Mouse (Mus musculus) MEL (cell line): ENCODE data around the gene Eif4e2.

Experiments
- CTCF ChIP-seq, 3 experiments: IDR thresholded peaks in 2 of 3; conservative IDR thresholded peaks in 1 of 3; 2 replicates each; pipeline ENCODE4 v1.5.1; 2011 to 2012; ENCODE audit warnings: low read length in 3 of 3, low read depth in 2 of 3, mild to moderate bottlenecking in 2 of 3, improper control_type of control experiment in 1 of 3, inconsistent platforms in 1 of 3, mixed read lengths in 1 of 3, moderate library complexity in 1 of 3; ENCODE audit not compliant: control insufficient read depth in 1 of 3, insufficient read depth in 1 of 3, poor library complexity in 1 of 3, severe bottlenecking in 1 of 3
- EP300 ChIP-seq, 2 experiments: IDR thresholded peaks; 2 replicates each; pipeline ENCODE4 v1.6.1; 2011; ENCODE audit warnings: improper control_type of control experiment in 2 of 2, low read length in 2 of 2, low read depth in 1 of 2, mild to moderate bottlenecking in 1 of 2
- GATA1 ChIP-seq: IDR thresholded peaks from 2 replicates; pipeline ENCODE4 v1.6.1; 2011; ENCODE audit warnings: low read depth, low read length, improper control_type of control experiment
- HCFC1 ChIP-seq: IDR thresholded peaks from 2 replicates; pipeline ENCODE4 v1.6.1; 2012; ENCODE audit warnings: low read depth, mild to moderate bottlenecking, inconsistent platforms, low read length, improper control_type of control experiment, moderate library complexity
- NRF1 ChIP-seq: IDR thresholded peaks from 2 replicates; pipeline ENCODE4 v1.6.1; 2014; ENCODE audit warnings: low read depth, mild to moderate bottlenecking, inconsistent platforms, low read length, improper control_type of control experiment, moderate library complexity; ENCODE audit not compliant: poor library complexity, insufficient read depth, severe bottlenecking
- POLR2A ChIP-seq, 2 experiments: IDR thresholded peaks; 2 replicates each; pipeline ENCODE4 v1.6.1; 2011 to 2012; ENCODE audit warnings: low read length in 2 of 2, mild to moderate bottlenecking in 2 of 2, control low read depth in 1 of 2, improper control_type of control experiment in 1 of 2, low read depth in 1 of 2, moderate library complexity in 1 of 2; ENCODE audit not compliant: control insufficient read depth in 1 of 2, insufficient read depth in 1 of 2, poor library complexity in 1 of 2
- POLR2AphosphoS5 ChIP-seq: IDR thresholded peaks from 2 replicates; pipeline ENCODE4 v1.6.1; 2012; ENCODE audit warnings: low read depth, borderline replicate concordance, mild to moderate bottlenecking, inconsistent platforms, low read length, moderate library complexity, mixed read lengths
- RAD21 ChIP-seq: IDR thresholded peaks from 2 replicates; pipeline ENCODE4 v1.6.1; 2011; ENCODE audit warnings: mild to moderate bottlenecking, low read depth, low read length, improper control_type of control experiment
- SIN3A ChIP-seq: IDR thresholded peaks from 2 replicates; pipeline ENCODE4 v1.6.1; 2012; ENCODE audit warnings: low read length, improper control_type of control experiment, inconsistent platforms
- TCF12 ChIP-seq: IDR thresholded peaks from 2 replicates; pipeline ENCODE4 v1.6.1; 2014; ENCODE audit warnings: low read depth, mild to moderate bottlenecking, inconsistent platforms, low read length, improper control_type of control experiment, moderate library complexity
- USF1 ChIP-seq: IDR thresholded peaks from 2 replicates; pipeline ENCODE4 v1.6.1; 2014; ENCODE audit warnings: low read depth, mild to moderate bottlenecking, inconsistent platforms, low read length, improper control_type of control experiment, moderate library complexity
- ZC3H11A ChIP-seq: IDR thresholded peaks from 2 replicates; pipeline ENCODE4 v1.6.1; 2012; ENCODE audit warnings: low read depth, mild to moderate bottlenecking, inconsistent platforms, low read length, improper control_type of control experiment

DNA sequence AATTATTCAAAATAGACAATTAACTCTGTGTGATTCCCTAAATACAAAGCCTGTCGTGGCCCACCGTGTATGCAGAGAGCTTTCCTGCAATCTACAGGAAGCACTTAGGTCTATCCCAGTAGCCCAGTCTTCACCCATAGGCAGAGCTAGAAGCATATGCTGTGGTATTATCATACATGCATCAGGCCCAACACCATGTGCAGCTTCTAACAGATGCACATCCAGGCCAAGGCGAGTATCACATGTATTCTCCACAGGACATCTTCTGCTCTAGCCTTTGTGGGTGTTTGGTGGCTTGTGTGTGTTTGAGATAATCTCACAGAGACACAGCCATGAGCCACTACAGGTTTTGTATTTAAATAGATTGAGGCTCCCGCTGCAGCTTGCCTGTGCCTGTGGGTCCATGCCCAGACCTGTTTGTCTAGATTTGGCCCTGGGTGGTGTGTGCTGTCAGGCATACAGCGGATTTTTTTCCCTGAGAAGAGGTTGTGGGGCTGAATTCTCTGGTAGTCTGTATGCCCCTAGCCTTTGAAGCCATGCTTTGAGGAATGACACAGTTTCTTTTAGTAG lies 38.4 kb downstream of the Eif4e2 start:
- TF ChIP-seq GATA1, result 0 out of 2 replicates have a peak, but pooled peaks have one; percentile 22
- TF ChIP-seq ZC3H11A, result no peak
- no peak for TF ChIP-seq USF1
- no peak for TF ChIP-seq CTCF (IDR thresholded peaks at IDR 0.05 in 2 of 3, conservative IDR thresholded peaks at IDR 0.05 in 1 of 3; ENCODE audit: control insufficient read depth in 1 of 3, insufficient read depth in 1 of 3, low read depth in 2 of 3, low read length in 3 of 3, poor library complexity in 1 of 3, severe bottlenecking in 1 of 3)
- TF ChIP-seq TCF12, result peak; percentile 16; the same call in 1 of the 2 replicates
- TF ChIP-seq POLR2A (IDR thresholded peaks at IDR 0.05; ENCODE audit: control insufficient read depth in 1 of 2, insufficient read depth in 1 of 2, low read depth in 1 of 2, low read length in 2 of 2, poor library complexity in 1 of 2), result no peak
- TF ChIP-seq SIN3A, result no peak
- TF ChIP-seq RAD21, result no peak
- TF ChIP-seq POLR2AphosphoS5, result no peak
- TF ChIP-seq HCFC1, result no peak
- no peak for TF ChIP-seq NRF1
- peak; percentile 6 to 28; a peak in 1 of 4 replicates for TF ChIP-seq EP300 (IDR thresholded peaks at IDR 0.05; ENCODE audit: low read depth in 1 of 2, low read length in 2 of 2)
